Mouse (Mus musculus) CH12.LX (cell line): Measurements from ENCODE around the gene Brinp3. TPM values are rescaled to one million over a fixed set of nuclear protein-coding genes. Genes with fewer than 3 reads are reported as not detected.
"Not testable (repeated sequence)": the region's sequence is repeated elsewhere in the genome, so short reads cannot be mapped to it uniquely, and the experiment has no call there.

Experiments used
- DNase-seq: peaks from one replicate; pipeline ENCODE4 v3.0.0-alpha.2; 2013; ENCODE audit errors: extremely low read depth
- H3K27ac ChIP-seq: 2 replicates; pipeline ENCODE4 v1.5.1; 2012; ENCODE audit warnings: low read depth, mild to moderate bottlenecking, control low read depth, moderate library complexity; ENCODE audit not compliant: insufficient read depth
- H3K27me3 ChIP-seq: replicated peaks from 2 replicates; pipeline ENCODE3; 2012; ENCODE audit warnings: inconsistent platforms
- H3K36me3 ChIP-seq, 2 experiments: replicated peaks in 1 of 2; 2 replicates each; pipeline versions ENCODE3 to v1.6.1; 2012; ENCODE audit warnings: inconsistent platforms in 1 of 2, low read length in 1 of 2, mild to moderate bottlenecking in 1 of 2, mixed read lengths in 1 of 2, moderate library complexity in 1 of 2; ENCODE audit not compliant: control insufficient read depth in 1 of 2, insufficient read depth in 1 of 2
- H3K4me1 ChIP-seq, 2 experiments: 2 replicates each; pipeline ENCODE4 v1.6.1; 2012; ENCODE audit warnings: inconsistent platforms in 1 of 2, moderate library complexity in 1 of 2; ENCODE audit not compliant: insufficient read depth in 2 of 2, control insufficient read depth in 1 of 2
- H3K4me2 ChIP-seq: 2 replicates; pipeline ENCODE4 v1.6.1; 2012; ENCODE audit warnings: low read depth, mild to moderate bottlenecking, control low read depth; ENCODE audit not compliant: poor library complexity, insufficient read depth, severe bottlenecking
- H3K4me3 ChIP-seq, 3 experiments: fragments of 150-350 bp in 1 of 3; sonication (generic) in 1 of 3; replicated peaks in 1 of 3; 2 replicates each; pipeline versions ENCODE3 to v1.5.1; 2011 to 2012; ENCODE audit warnings: low read depth in 2 of 3, low read length in 2 of 3, mild to moderate bottlenecking in 2 of 3, moderate library complexity in 2 of 3, control low read depth in 1 of 3, improper control_type of control experiment in 1 of 3, inconsistent platforms in 1 of 3, mixed read lengths in 1 of 3; ENCODE audit not compliant: poor library complexity in 1 of 3
- H3K79me2 ChIP-seq: replicated peaks from 2 replicates; pipeline ENCODE4 v1.6.1; 2012; ENCODE audit warnings: mild to moderate bottlenecking, moderate library complexity; ENCODE audit not compliant: control insufficient read depth, poor library complexity, insufficient read depth, severe bottlenecking; ENCODE audit errors: extremely low read depth
- H3K9ac ChIP-seq: 2 replicates; pipeline ENCODE4 v1.6.1; 2012; ENCODE audit warnings: low read depth, mild to moderate bottlenecking, control low read depth, moderate library complexity; ENCODE audit not compliant: insufficient read depth
- H3K9me3 ChIP-seq: replicated peaks from 2 replicates; pipeline ENCODE3; 2012; ENCODE audit warnings: low read length, inconsistent platforms, mixed read lengths
- CTCF ChIP-seq, 2 experiments: IDR thresholded peaks in 1 of 2; conservative IDR thresholded peaks in 1 of 2; 2 replicates each; pipeline ENCODE4 v1.5.1; 2011 to 2012; ENCODE audit warnings: low read depth in 2 of 2, low read length in 2 of 2, improper control_type of control experiment in 1 of 2, inconsistent platforms in 1 of 2, mild to moderate bottlenecking in 1 of 2, moderate library complexity in 1 of 2
- ELF1 ChIP-seq: IDR thresholded peaks from 2 replicates; pipeline ENCODE4 v1.6.1; 2014; ENCODE audit warnings: low read depth, mild to moderate bottlenecking, inconsistent platforms, low read length, improper control_type of control experiment
- ETS1 ChIP-seq: conservative IDR thresholded peaks from 2 replicates; pipeline ENCODE4 v1.6.1; 2012; ENCODE audit warnings: low read depth, mild to moderate bottlenecking, inconsistent platforms, low read length, improper control_type of control experiment, moderate library complexity
- HCFC1 ChIP-seq: IDR thresholded peaks from 2 replicates; pipeline ENCODE4 v1.6.1; 2012; ENCODE audit warnings: low read depth, mild to moderate bottlenecking, inconsistent platforms, low read length, improper control_type of control experiment
- IRF4 ChIP-seq: IDR thresholded peaks from 2 replicates; pipeline ENCODE4 v1.6.1; 2014; ENCODE audit warnings: low read depth, mild to moderate bottlenecking, inconsistent platforms, low read length, improper control_type of control experiment
- JUN ChIP-seq: IDR thresholded peaks from 2 replicates; pipeline ENCODE4 v1.6.1; 2011; ENCODE audit warnings: low read depth, mild to moderate bottlenecking, low read length, improper control_type of control experiment, moderate library complexity; ENCODE audit not compliant: insufficient read depth
- KAT2A ChIP-seq: IDR thresholded peaks from 2 replicates; pipeline ENCODE4 v1.6.1; 2012; ENCODE audit warnings: low read length, improper control_type of control experiment, inconsistent platforms; ENCODE audit not compliant: insufficient replicate concordance
- MAFK ChIP-seq: IDR thresholded peaks from 2 replicates; pipeline ENCODE4 v1.6.1; 2011; ENCODE audit warnings: low read length, improper control_type of control experiment; ENCODE audit not compliant: insufficient replicate concordance
- MAX ChIP-seq: IDR thresholded peaks from 2 replicates; pipeline ENCODE4 v1.6.1; 2011; ENCODE audit warnings: low read length, improper control_type of control experiment
- MXI1 ChIP-seq: IDR thresholded peaks from 2 replicates; pipeline ENCODE4 v1.6.1; 2011; ENCODE audit warnings: mild to moderate bottlenecking, low read depth, low read length, improper control_type of control experiment
- POLR2A ChIP-seq: IDR thresholded peaks from 2 replicates; pipeline ENCODE4 v1.6.1; 2011; ENCODE audit warnings: low read depth, mild to moderate bottlenecking, improper control_type of control experiment, low read length
- POLR2AphosphoS2 ChIP-seq: IDR thresholded peaks from 2 replicates; pipeline ENCODE4 v1.6.1; 2011; ENCODE audit warnings: low read depth, low read length, improper control_type of control experiment
- RAD21 ChIP-seq: IDR thresholded peaks from 2 replicates; pipeline ENCODE4 v1.6.1; 2011; ENCODE audit warnings: low read depth, mild to moderate bottlenecking, low read length, improper control_type of control experiment, moderate library complexity
- RCOR1 ChIP-seq: conservative IDR thresholded peaks from 2 replicates; pipeline ENCODE4 v1.6.1; 2012; ENCODE audit warnings: low read depth, mild to moderate bottlenecking, inconsistent platforms, low read length, improper control_type of control experiment
- TCF12 ChIP-seq: IDR thresholded peaks from 2 replicates; pipeline ENCODE4 v1.6.1; 2014; ENCODE audit warnings: low read depth, mild to moderate bottlenecking, inconsistent platforms, low read length, improper control_type of control experiment
- UBTF ChIP-seq: IDR thresholded peaks from 2 replicates; pipeline ENCODE4 v1.6.1; 2012; ENCODE audit warnings: low read depth, mild to moderate bottlenecking, inconsistent platforms, low read length, improper control_type of control experiment, moderate library complexity
- USF1 ChIP-seq: IDR thresholded peaks from 2 replicates; pipeline ENCODE4 v1.6.1; 2014; ENCODE audit warnings: low read depth, mild to moderate bottlenecking, inconsistent platforms, low read length, improper control_type of control experiment
- ZMIZ1 ChIP-seq: IDR thresholded peaks from 2 replicates; pipeline ENCODE4 v1.6.1; 2012; ENCODE audit warnings: low read depth, mild to moderate bottlenecking, inconsistent platforms, low read length, improper control_type of control experiment
- dilution Hi-C: fragments of 300-500 bp; cut with MboI; formaldehyde crosslinking; loops from 2 replicates; pipeline ENCODE4 v1.14.3; 2020; ENCODE audit warnings: low sequenced_read_pairs; ENCODE audit not compliant: extremely low pct_unique_long_range_greater_than_20kb, extremely low pct_ligation_motif_present
- in situ Hi-C: fragments of 300-500 bp; cut with MboI; formaldehyde crosslinking; loops from 3 replicates; pipeline ENCODE4 v1.14.3; 2019; ENCODE audit warnings: low sequenced_read_pairs, low pct_ligation_motif_present, low pct_unique_long_range_greater_than_20kb, mixed read lengths
- polyA plus RNA-seq: library from polyadenylated mRNA; unstranded; fragments of >175 nt; gene quantifications from 2 replicates; pipeline ENCODE4 v1.2.1, GENCODE M21; 2012; ENCODE audit warnings: low read depth; ENCODE audit not compliant: insufficient read length
- total RNA-seq, 2 experiments: library from RNA; depleted of rRNA; stranded (reverse); fragments of 300-350 nt in 1 of 2; fragments of >200 nt in 1 of 2; gene quantifications; 2 replicates each; pipeline ENCODE4 v1.2.3; 2012 to 2014

Gene Brinp3
- total and polyA plus RNA-seq, 3 experiments: not detected

DNA sequence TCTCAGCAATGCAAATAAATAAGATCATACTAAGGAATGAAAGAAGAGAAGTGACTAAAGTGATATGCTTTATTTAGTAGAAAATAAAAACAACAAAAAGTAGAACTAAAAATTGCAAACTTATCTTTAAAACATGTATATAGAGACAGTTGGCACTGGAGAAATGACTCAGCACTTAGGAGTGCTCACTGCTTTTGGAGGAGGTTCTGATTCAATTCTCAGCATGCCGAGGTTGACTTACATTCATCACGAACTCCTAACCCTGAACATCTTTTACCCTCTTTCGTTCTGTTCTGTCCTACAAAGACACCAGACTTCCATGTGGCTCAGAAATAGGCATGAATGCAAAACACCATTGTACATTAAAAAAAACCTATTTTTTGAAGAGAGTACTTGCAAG, 225.0 kb downstream of the Brinp3 start:
- Histone ChIP-seq H3K36me3 (no peaks in the 10 kb centered on the region), H3K4me2 (no peak overlapping the region), H3K79me2 (no peaks in the 10 kb centered on the region), H3K27ac (no peak overlapping the region), H3K9me3 (peaks cover 7% of the 10 kb centered on the region), H3K4me3 (no peak overlapping the region), H3K27me3 (no peaks in the 10 kb centered on the region), H3K4me1 (no peaks in the 10 kb centered on the region), H3K9ac (no peak overlapping the region)
- in situ Hi-C loops (no loop called here), dilution Hi-C loops (no loop called here)
- TF ChIP-seq TCF12 (no peak), USF1 (no peak), RCOR1 (no peak), ELF1 (no peak), JUN (no peak), RAD21 (no peak), IRF4 (no peak), ETS1 (no peak), CTCF (conservative IDR thresholded peaks at IDR 0.05 in 1 of 2, IDR thresholded peaks at IDR 0.05 in 1 of 2; ENCODE audit: low read depth in 2 of 2, low read length in 2 of 2) (no peak), POLR2A (no peak), HCFC1 (no peak), POLR2AphosphoS2 (no peak), UBTF (no peak), ZMIZ1 (no peak), MAX (no peak), KAT2A (no peak), MAFK (no peak), MXI1 (no peak)
- no peak for DNase-seq

DNA sequence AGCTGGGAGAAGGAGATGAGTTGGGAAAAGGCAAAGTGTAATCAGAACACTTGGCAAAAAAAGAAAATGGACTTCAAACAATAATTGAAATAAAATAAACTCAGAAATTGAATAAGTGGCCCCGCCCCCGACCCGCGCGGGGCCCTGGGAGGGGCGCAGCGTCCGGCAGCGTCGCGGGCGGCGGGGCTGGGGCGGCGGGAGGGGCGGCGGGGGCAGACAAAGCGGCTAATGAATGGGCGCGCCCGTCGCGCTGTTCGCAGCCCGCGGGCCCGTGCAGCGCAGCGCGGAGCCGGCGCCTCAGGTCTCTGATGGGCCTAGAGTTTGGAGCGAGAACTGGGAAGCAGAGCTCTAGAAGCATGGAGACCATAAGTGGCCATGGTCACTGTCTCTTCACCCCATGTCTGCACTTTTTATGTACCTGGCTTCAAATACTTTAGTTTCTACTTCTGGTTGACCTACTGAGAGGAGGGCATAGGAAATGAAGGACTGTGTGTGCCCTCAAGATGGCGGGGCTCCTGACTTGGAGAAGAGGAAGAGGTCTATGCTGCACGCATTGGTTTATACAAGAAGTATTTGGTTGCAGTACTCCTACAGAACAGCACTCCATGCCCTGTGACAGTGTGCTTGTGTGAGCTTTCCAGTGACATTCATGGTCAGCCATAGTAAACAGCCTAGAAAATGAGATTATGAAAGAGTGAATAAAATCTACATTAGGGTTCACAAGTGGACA, 230.4 kb downstream of the Brinp3 start:
- H3K9me3 ChIP-seq, H3K27ac ChIP-seq, H3K4me1 ChIP-seq, H3K4me3 ChIP-seq, DNase-seq, H3K9ac ChIP-seq, H3K4me2 ChIP-seq, H3K79me2 ChIP-seq, H3K27me3 ChIP-seq, H3K36me3 ChIP-seq, dilution Hi-C loops, in situ Hi-C loops: not testable (repeated sequence)
